Mouse (Mus musculus) MEL (cell line): ENCODE results near the gene Foxf2.

Source experiments
- CHD2 ChIP-seq: IDR thresholded peaks from 2 replicates; pipeline ENCODE4 v1.6.1; 2011; ENCODE audit warnings: low read length, improper control_type of control experiment
- CTCF ChIP-seq, 3 experiments: IDR thresholded peaks in 2 of 3; conservative IDR thresholded peaks in 1 of 3; 2 replicates each; pipeline ENCODE4 v1.5.1; 2011 to 2012; ENCODE audit warnings: low read length in 3 of 3, low read depth in 2 of 3, mild to moderate bottlenecking in 2 of 3, improper control_type of control experiment in 1 of 3, inconsistent platforms in 1 of 3, mixed read lengths in 1 of 3, moderate library complexity in 1 of 3; ENCODE audit not compliant: control insufficient read depth in 1 of 3, insufficient read depth in 1 of 3, poor library complexity in 1 of 3, severe bottlenecking in 1 of 3
- E2F4 ChIP-seq: IDR thresholded peaks from 2 replicates; pipeline ENCODE4 v1.6.1; 2011; ENCODE audit warnings: low read depth, low read length, improper control_type of control experiment, borderline replicate concordance
- ELF1 ChIP-seq: IDR thresholded peaks from 2 replicates; pipeline ENCODE4 v1.6.1; 2014; ENCODE audit warnings: low read depth, mild to moderate bottlenecking, inconsistent platforms, low read length, improper control_type of control experiment, moderate library complexity
- EP300 ChIP-seq, 2 experiments: IDR thresholded peaks; 2 replicates each; pipeline ENCODE4 v1.6.1; 2011; ENCODE audit warnings: improper control_type of control experiment in 2 of 2, low read length in 2 of 2, low read depth in 1 of 2, mild to moderate bottlenecking in 1 of 2
- KAT2A ChIP-seq: conservative IDR thresholded peaks from 2 replicates; pipeline ENCODE4 v1.6.1; 2012; ENCODE audit warnings: low read depth, low read length, improper control_type of control experiment, inconsistent platforms
- MAFK ChIP-seq: IDR thresholded peaks from 2 replicates; pipeline ENCODE4 v1.6.1; 2011; ENCODE audit warnings: low read depth, mild to moderate bottlenecking, low read length, improper control_type of control experiment, borderline replicate concordance
- MAX ChIP-seq: IDR thresholded peaks from 2 replicates; pipeline ENCODE4 v1.6.1; 2011; ENCODE audit warnings: low read length, improper control_type of control experiment
- MAZ ChIP-seq: IDR thresholded peaks from 2 replicates; pipeline ENCODE4 v1.6.1; 2012; ENCODE audit warnings: low read depth, mild to moderate bottlenecking, inconsistent platforms, low read length, improper control_type of control experiment
- POLR2A ChIP-seq, 2 experiments: IDR thresholded peaks; 2 replicates each; pipeline ENCODE4 v1.6.1; 2011 to 2012; ENCODE audit warnings: low read length in 2 of 2, mild to moderate bottlenecking in 2 of 2, control low read depth in 1 of 2, improper control_type of control experiment in 1 of 2, low read depth in 1 of 2, moderate library complexity in 1 of 2; ENCODE audit not compliant: control insufficient read depth in 1 of 2, insufficient read depth in 1 of 2, poor library complexity in 1 of 2
- RCOR1 ChIP-seq: IDR thresholded peaks from 2 replicates; pipeline ENCODE4 v1.6.1; 2012; ENCODE audit warnings: low read depth, mild to moderate bottlenecking, inconsistent platforms, low read length, improper control_type of control experiment
- TCF12 ChIP-seq: IDR thresholded peaks from 2 replicates; pipeline ENCODE4 v1.6.1; 2014; ENCODE audit warnings: low read depth, mild to moderate bottlenecking, inconsistent platforms, low read length, improper control_type of control experiment, moderate library complexity
- UBTF ChIP-seq: IDR thresholded peaks from 2 replicates; pipeline ENCODE4 v1.6.1; 2012; ENCODE audit warnings: low read depth, mild to moderate bottlenecking, inconsistent platforms, low read length, improper control_type of control experiment, moderate library complexity, borderline replicate concordance; ENCODE audit not compliant: insufficient read depth
- ZC3H11A ChIP-seq: IDR thresholded peaks from 2 replicates; pipeline ENCODE4 v1.6.1; 2012; ENCODE audit warnings: low read depth, mild to moderate bottlenecking, inconsistent platforms, low read length, improper control_type of control experiment

DNA sequence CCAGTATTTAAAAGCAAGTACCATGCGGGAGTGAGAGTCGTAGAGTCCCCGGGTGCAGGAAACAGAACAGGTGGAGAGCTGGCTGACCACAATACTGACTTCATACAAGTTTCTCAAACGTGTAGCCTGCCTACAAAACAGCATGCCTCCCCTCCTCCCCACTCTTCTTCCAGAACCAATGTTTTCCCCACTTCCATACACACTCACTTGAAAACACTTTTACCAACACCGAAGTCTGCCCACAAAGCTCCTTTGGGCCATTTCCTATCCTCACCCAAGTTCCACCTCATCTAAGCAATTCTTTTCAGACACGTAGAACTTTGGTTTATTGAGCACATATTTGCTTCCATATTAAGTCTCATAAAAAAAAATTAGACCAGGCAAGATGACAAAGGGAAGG is 2.3 kb upstream of the Foxf2 start:
- TF ChIP-seq EP300 (IDR thresholded peaks at IDR 0.05; ENCODE audit: low read depth in 1 of 2, low read length in 2 of 2) (no peak), CHD2 (no peak), MAZ (no peak), CTCF (IDR thresholded peaks at IDR 0.05 in 2 of 3, conservative IDR thresholded peaks at IDR 0.05 in 1 of 3; ENCODE audit: control insufficient read depth in 1 of 3, insufficient read depth in 1 of 3, low read depth in 2 of 3, low read length in 3 of 3, poor library complexity in 1 of 3, severe bottlenecking in 1 of 3) (no peak), MAFK (no peak), ELF1 (no peak), E2F4 (no peak), KAT2A (no peak), POLR2A (IDR thresholded peaks at IDR 0.05; ENCODE audit: control insufficient read depth in 1 of 2, insufficient read depth in 1 of 2, low read depth in 1 of 2, low read length in 2 of 2, poor library complexity in 1 of 2) (no peak), UBTF (no peak), ZC3H11A (no peak), RCOR1 (no peak), TCF12 (no peak), MAX (no peak)
